Mouse (Mus musculus): ENCODE results near the gene Pdzk1.

DNA sequence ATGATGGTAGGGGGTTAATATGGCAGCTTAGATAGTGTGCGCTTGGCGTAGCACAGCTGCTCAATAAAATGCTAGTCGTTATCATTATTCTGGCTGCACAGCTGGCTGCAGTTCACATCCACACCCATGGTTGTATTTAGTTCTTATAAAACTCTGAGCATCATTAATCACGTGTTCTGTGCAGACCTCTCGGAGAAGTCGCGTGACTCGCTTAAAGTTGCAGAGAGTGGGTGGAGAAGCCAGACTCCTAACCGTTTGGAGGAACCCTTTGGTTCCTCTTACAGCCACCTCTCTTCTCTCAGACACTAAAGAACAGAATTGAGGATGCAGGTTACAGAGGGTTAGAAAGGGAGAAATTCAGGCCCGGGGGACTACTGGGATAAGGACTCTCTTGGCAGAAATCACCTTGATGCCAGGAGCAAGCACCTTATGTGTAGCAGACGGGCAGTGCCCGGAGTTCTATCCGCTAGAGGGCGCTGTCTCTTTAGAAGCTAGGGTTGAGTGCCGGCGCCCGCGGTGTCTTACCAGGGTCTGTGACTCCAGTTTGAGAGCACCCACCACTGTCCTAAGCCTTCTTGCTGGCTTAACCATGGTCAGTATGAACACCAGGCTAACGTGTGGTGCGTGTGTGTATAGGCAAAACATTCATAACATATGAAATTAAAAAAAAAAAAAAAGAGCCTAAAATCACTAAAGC is 16.5 kb upstream of the Pdzk1 start:
- no peak for TF ChIP-seq GATA1 (IDR thresholded peaks at IDR 0.05; ENCODE audit: borderline replicate concordance, low read length)
- no peak for TF ChIP-seq FLI1 (IDR thresholded peaks at IDR 0.05; ENCODE audit: low read length)
